Mouse (Mus musculus) cerebellum, adult 2 months (tissue): ENCODE results near the gene Nxf1. TPM values are rescaled to one million over a fixed set of nuclear protein-coding genes. Genes with fewer than 3 reads are reported as not detected.
A peak's percentile ranks its signal among the peaks of the same experiment; 100 is the strongest.

ENCODE experiments used
- DNase-seq, 2 experiments: peaks; one replicate each; pipeline ENCODE4 v3.0.0; 2021
- H3K27ac ChIP-seq: fragments of 200-500 bp; 2 replicates; pipeline ENCODE4 v1.5.1; 2012; ENCODE audit warnings: low read length, control low read depth, inconsistent platforms; ENCODE audit not compliant: insufficient read depth
- H3K27me3 ChIP-seq: fragments of 200-500 bp; 2 replicates; pipeline ENCODE4 v1.6.1; 2012; ENCODE audit warnings: inconsistent platforms, mild to moderate bottlenecking, low read length, moderate library complexity; ENCODE audit not compliant: control insufficient read depth, insufficient read depth
- H3K4me1 ChIP-seq: fragments of 200-500 bp; 2 replicates; pipeline ENCODE4 v1.6.1; 2011; ENCODE audit warnings: low read length; ENCODE audit not compliant: control insufficient read depth, insufficient read depth
- H3K4me3 ChIP-seq: fragments of 200-500 bp; replicated peaks from 2 replicates; pipeline ENCODE3; 2011; ENCODE audit warnings: mild to moderate bottlenecking, low read depth, low read length, control low read depth; ENCODE audit not compliant: insufficient read depth
- CTCF ChIP-seq: fragments of 200-500 bp; IDR thresholded peaks from 2 replicates; pipeline ENCODE4 v1.5.1; 2011; ENCODE audit warnings: low read depth, mild to moderate bottlenecking, control low read depth, low read length, moderate library complexity, borderline replicate concordance; ENCODE audit not compliant: insufficient read depth
- POLR2A ChIP-seq: fragments of 200-500 bp; IDR thresholded peaks from 2 replicates; pipeline ENCODE4 v1.6.1; 2011; ENCODE audit warnings: low read length, control low read depth, borderline replicate concordance; ENCODE audit not compliant: insufficient read depth
- whole genome bisulfite sequencing: fragments of 180-500 bp; shearing (Covaris S2); methylation state at CpG from one replicate; pipeline ENCODE4 v1.1.7; 2018; 5-methylcytosine and 5-hydroxymethylcytosine counted together
- polyA plus RNA-seq: library from polyadenylated mRNA; depleted of rRNA; stranded (reverse); fragments of >200 nt; gene quantifications from 2 replicates; pipeline ENCODE4 v1.2.3, GENCODE M21; 2012

The Nxf1 gene
- polyA plus RNA-seq, 1 experiment: 134 TPM

- TF ChIP-seq CTCF (no peak), POLR2A (no peak)
- 91% methylated on average over 2 of the region's 2 CpGs for WGBS
- no peak overlapping the region for H3K27ac ChIP-seq
- H3K4me3 ChIP-seq: no peak overlapping the region
- no peaks in the 10 kb centered on the region for H3K4me1 ChIP-seq
- no peak for DNase-seq
- H3K27me3 ChIP-seq: no peaks in the 10 kb centered on the region
Measured at GRCm38 (mm10) chr19:8760757-8761156, 3.9 kb downstream of the Nxf1 start.

GRCm38 (mm10) chr19:8763276-8763675 is 6.4 kb downstream of the Nxf1 start:
- WGBS: 91% methylated on average over 4 of the region's 4 CpGs
- DNase-seq: no peak
- no peak for TF ChIP-seq CTCF
- TF ChIP-seq POLR2A: no peak

GRCm38 (mm10) chr19:8765562-8765961 is 8.7 kb downstream of the Nxf1 start:
- H3K4me3 ChIP-seq: no peak overlapping the region
- 96% methylated on average over 9 of the region's 9 CpGs for WGBS
- no peak for TF ChIP-seq CTCF
- no peak for TF ChIP-seq POLR2A
- no peak overlapping the region for H3K27ac ChIP-seq
- DNase-seq: no peak
- no peaks in the 10 kb centered on the region for H3K4me1 ChIP-seq
- no peaks in the 10 kb centered on the region for H3K27me3 ChIP-seq

More at GRCm38 (mm10) chr19:8763276-8763675, 6.4 kb downstream of the Nxf1 start:
- H3K4me3 ChIP-seq: no peak overlapping the region
- no peaks in the 10 kb centered on the region for H3K4me1 ChIP-seq
- H3K27ac ChIP-seq: no peak overlapping the region
- H3K27me3 ChIP-seq: no peaks in the 10 kb centered on the region

GRCm38 (mm10) chr19:8770567-8771270 is 13.8 kb downstream of the Nxf1 start, which contains the start of gene Tmem223:
Gene Tmem223 (plus strand): TSS chr19:8770996.
- WGBS: 14% methylated on average over 29 of the region's 29 CpGs
- H3K27me3 ChIP-seq: no peaks in the 10 kb centered on the region
- peak within 1 kb of the TSS; percentile 89 for H3K27ac ChIP-seq
- peak within 1 kb of the TSS; percentile 97 for H3K4me3 ChIP-seq
- DNase-seq: peak; percentile 81 to 83
- TF ChIP-seq POLR2A (peak; percentile 93), CTCF (no peak)
- peaks cover 4% of the 10 kb centered on the region for H3K4me1 ChIP-seq

- Histone ChIP-seq H3K4me1 (peaks cover 4% of the 10 kb centered on the region), H3K4me3 (no peak overlapping the region), H3K27ac (no peak overlapping the region), H3K27me3 (no peaks in the 10 kb centered on the region)
- WGBS: 73% methylated on average over 5 of the region's 5 CpGs
- TF ChIP-seq CTCF: no peak
- no peak for TF ChIP-seq POLR2A
- DNase-seq: no peak
Measured at GRCm38 (mm10) chr19:8772996-8773395, 16.1 kb downstream of the Nxf1 start.

- DNase-seq: no peak
- Histone ChIP-seq H3K4me1 (peaks cover 4% of the 10 kb centered on the region), H3K4me3 (peak overlapping the region; percentile 22), H3K27ac (no peak overlapping the region), H3K27me3 (no peaks in the 10 kb centered on the region)
- TF ChIP-seq CTCF (no peak), POLR2A (no peak)
- 44% methylated on average over 6 of the region's 6 CpGs for WGBS
Measured at GRCm38 (mm10) chr19:8773409-8773808, 16.5 kb downstream of the Nxf1 start.

- H3K4me3 ChIP-seq: peak within 1 kb of the TSS; percentile 94
- peaks cover 4% of the 10 kb centered on the region for H3K4me1 ChIP-seq
- H3K27me3 ChIP-seq: no peaks in the 10 kb centered on the region
- under 1% methylated on average over 68 of the region's 68 CpGs for WGBS
- DNase-seq: peak; percentile 96 to 98
- peak within 1 kb of the TSS; percentile 93 for H3K27ac ChIP-seq
- TF ChIP-seq CTCF: no peak
- TF ChIP-seq POLR2A: peak; percentile 95
Measured at GRCm38 (mm10) chr19:8774086-8774835, 17.4 kb downstream of the Nxf1 start, which contains the start of gene Tmem179b. Gene Tmem179b (minus strand): TSS chr19:8774467.

- no peak for TF ChIP-seq POLR2A
- TF ChIP-seq CTCF: no peak
- Histone ChIP-seq H3K27ac (peak overlapping the region; percentile 93), H3K4me1 (peaks cover 4% of the 10 kb centered on the region), H3K27me3 (no peaks in the 10 kb centered on the region), H3K4me3 (peak overlapping the region; percentile 94)
- WGBS: 2% methylated on average over 20 of the region's 20 CpGs
- DNase-seq: no peak
Measured at GRCm38 (mm10) chr19:8774951-8775421, 18.1 kb downstream of the Nxf1 start.
